Mouse (Mus musculus): ENCODE results near the gene Cspg5.

The Cspg5 gene

DNA sequence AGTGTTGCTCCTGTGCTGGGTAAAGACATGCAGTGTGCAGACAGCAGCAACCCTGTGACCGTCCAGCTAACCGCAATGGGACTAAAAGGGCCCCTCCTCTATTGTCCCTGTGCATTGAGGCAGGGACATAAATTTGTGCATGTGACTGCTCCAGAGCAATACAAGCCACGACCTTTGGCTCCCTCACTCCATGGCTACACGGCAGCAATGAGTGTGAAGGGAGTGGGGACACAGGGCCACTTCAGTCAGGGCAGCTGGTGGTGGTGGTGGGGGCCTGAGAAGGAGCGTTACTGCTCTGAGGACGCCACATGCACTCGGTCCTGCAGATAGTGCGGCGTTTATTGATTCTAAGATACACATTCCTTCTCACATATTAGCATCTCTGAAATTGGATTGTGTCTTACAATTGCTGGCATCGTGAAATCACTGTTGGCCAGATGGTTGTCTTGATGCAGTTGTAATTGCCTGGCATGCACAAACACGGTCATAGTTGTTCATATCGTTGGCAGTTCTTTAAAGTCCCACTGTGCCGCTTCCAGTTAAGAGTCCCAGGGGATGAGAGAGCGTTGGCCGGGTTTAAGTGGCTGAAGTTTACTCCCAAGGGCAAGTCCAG is 11.9 kb downstream of the Cspg5 start:
- no peak for DNase-seq (ENCODE audit: low read depth, low spot score)

DNA sequence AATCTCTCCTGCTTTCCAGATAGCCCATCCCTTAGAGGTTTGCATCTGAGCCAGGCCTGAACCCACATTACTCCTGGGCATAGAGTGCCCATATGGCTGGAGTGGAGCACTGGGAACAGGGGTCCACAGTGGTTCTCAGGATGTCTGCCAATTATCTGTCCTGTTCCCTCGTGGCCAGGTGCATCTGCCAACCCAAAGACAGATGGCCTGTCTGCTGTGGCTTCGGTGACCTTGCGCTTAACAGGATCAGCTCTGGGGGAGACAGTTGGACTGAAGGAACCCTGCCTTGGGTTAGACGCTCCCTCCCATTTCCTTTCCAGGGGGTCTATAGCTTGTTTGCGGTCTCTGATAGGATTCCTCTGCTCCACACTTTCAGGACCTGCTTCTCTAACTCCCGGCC is 15.1 kb downstream of the Cspg5 start:
- no peak for DNase-seq (ENCODE audit: low read depth, low spot score)

DNA sequence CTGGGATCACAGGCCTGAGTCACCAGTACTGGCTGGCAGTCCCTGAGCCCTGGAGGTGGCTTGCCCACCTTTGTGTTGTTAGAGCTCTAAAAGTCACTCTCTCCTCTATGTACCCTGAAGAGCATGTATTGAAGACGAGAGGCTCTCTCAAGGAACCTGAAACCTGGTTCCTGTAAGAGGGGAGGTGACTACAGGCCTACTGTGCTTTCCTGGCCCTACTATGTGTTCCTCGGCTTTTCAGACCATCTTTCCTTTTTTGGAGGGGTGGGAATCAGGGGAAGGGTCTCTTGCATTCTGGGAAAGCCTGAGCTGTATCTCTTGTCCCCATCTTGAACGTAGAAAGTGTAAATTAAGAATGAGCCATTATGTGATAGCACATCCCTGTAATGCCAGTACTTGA is 15.5 kb downstream of the Cspg5 start:
- DNase-seq (ENCODE audit: low read depth, low spot score), result no peak

DNA sequence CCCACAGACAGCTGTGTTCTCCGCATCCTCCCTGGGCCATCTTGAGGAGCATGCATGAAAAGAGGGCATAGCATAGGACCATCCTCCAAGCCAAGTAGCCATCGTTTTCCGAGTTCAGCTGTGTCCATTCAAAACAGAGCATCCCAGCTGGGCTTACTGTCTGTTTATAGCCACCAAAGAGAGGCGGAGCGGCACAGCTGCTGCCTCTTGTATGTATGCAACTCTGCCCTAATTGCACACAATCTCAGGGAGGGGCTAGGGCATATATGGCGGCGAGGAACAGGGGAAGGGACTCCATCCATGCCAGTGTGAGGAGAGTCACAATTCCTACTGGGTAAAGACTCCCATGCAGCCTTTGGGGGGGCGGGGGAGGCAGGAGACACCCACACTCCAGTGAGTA is 19.6 kb downstream of the Cspg5 start:
- DNase-seq (ENCODE audit: low read depth, low spot score), result no peak

DNA sequence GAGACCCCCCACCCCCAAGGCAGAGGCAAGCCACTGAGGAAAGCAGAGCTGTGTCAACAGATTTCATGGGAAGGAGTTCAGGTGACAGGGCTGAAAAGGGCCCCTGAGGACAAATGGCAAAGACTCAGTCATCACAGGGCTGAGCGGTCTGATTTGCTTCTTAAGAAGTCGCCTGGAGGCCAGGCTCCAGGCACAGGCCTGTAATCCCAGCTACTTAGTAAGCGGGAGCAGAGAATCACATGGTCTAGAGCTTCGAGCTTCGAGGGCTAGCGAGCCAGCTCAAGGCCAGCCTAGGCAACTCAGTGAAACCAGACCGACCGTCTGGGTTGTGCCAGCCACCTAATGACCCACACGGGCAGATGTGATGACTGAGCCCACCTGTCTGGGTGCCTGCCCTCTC is 21.4 kb downstream of the Cspg5 start:
- DNase-seq (ENCODE audit: low read depth, low spot score), result no peak

DNA sequence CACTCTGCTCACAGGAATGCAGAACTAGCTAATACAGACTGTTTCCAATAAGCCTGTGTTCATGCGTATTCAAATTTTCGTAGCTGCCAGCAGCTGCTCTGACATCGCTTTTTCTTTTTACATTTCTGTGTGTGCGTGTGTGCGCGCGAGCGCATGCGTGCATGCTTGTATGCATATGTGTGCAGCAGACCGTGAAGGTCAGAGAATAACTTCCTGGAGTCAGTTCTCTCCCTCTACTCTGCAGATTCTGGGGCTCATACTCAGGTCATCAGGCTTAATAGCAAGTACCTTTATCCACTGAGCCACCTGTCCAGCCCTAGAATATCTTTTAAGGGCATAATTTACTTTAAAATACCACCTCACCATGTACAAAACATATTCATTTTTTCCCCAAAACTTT is 24.8 kb downstream of the Cspg5 start:
- no peak for DNase-seq (ENCODE audit: low read depth, low spot score)

DNA sequence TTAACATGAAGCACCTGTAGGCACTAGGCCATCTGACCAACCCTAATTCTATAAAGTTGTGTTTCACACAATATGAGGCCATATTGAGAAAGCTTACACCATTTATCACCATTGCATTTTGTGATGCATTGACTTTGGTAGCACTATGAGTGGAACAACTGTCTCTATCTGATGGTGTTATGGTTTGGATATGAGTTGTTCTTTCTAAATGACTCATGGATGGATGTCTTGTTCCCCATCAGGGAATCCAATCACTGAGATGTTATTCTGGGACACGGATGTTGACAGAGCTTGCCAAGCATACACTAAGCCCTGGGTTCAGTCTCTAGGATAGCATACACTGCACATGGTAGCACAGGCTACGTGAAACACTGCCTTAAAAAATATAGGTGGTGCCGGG is 28.7 kb downstream of the Cspg5 start:
- DNase-seq (ENCODE audit: low read depth, low spot score), result no peak

DNA sequence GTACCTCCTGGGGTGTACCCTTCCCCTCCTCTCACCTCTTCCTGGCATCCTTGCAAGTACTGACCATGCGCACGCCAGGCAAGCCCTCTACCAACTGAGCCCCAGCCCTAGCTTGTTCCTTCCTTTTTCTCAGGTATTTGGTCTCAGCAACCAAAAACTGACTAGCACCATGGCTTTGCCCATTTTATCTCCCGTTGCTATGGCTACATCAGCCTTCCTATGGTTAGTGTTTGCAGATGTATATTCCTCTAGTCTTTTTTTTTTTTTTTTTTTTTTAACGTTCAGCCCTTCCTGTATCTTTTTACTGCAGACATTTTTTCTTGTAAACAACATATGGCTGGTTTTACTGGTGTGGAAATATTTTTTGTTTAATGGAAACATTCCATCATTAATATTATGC is 29.9 kb downstream of the Cspg5 start:
- no peak for DNase-seq (ENCODE audit: low read depth, low spot score)

DNA sequence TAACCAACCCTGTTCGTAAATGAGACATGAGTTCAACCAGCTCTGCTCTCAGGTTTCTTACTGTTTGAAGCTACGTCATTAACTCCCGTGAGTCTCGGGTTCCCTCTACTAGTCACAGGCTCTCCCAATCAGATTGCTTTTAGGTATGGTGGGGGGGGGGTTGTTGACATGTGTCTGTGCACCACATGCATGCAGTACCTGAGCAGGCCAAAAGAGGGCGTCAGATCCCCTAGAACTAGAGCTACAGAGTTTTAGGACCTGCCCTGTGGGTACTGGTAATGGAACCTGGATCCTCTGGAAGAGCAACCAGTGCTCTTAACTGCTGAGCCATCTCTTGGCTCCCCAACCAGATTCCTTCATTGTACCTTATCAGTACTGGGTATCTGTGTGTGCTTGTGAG is 32.3 kb downstream of the Cspg5 start:
- peak; percentile 88 for DNase-seq (ENCODE audit: low read depth, low spot score)

DNA sequence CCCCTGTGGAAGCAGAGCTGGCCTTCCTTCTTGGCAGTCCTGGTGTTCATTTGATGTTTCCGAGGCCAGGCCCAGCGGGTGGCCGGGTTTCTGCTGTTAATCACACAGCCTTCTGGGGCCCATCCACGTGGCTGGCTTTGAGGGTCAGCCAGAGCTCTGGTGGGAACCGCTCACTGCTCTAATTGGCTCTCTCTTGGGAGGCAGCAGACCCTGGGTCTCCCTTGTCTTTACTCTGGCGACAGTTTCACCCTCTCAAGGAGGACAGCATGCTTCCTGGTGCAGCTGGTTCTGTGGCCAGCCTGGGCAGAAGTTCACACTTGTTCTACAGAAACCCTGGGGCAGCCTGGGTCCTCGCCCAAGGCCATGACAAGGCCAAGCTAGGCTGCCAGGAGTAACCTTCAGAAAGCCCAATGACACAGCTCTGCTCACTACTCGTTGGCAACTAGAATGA is 33.9 kb downstream of the Cspg5 start:
- no peak for DNase-seq (ENCODE audit: low read depth, low spot score)

DNA sequence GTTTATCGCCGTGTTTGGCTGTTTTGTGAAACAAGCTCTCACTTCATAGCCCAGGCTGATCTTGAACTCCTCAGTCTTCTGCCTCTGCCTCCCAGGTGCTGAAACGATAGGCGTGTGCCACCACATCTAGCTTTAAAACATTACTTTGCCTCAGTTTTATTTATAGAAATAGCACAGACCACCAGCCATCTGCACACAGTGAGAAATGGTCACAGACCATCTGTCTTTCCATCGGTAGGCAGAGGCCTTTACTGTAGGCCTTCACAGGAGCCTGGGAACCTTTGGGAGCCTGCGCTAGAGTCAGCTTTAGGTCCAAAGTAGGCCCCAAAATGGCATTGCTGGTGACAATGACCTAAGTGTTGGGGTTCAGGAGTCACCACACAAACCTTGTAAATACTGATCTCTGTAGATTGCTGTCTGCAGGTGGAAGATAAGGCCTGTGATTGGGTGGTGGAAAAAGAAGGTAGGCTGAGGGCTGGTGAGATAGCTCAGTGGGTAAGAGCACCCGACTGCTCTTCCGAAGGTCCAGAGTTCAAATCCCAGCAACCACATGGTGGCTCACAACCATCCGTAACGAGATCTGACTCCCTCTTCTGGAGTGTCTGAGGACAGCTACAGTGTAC is 40.6 kb downstream of the Cspg5 start:
- no peak for DNase-seq (ENCODE audit: low read depth, low spot score)

DNA sequence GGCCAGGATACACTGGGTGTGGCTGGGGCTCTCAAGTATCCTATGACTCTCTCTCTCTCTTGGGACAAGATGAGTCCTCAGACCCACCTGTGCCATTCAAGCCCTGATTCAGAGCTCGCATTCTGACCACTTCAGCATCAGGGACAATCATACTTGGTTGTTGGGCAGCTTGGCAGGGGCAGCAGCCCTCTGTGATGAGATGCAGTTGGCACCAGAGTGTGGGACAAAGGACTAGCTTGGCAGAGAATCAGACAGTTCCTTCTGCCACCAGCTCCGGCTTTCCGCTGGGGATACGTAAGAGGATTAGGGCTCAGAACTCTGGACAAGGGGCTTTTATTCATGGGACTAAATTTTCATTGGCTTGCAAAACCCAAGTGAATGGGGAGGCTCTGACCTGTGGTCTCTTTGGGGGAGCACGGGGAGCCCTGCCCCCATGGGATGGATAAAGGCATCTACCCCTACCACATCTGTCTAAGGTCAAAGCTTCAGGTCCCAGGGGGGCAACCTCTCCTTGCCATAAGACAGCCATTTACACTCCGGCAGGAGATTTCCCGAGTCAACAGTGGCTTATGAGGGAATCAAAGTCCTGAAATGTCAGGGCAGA is 43.8 kb downstream of the Cspg5 start:
- DNase-seq (ENCODE audit: low read depth, low spot score), result no peak

DNA sequence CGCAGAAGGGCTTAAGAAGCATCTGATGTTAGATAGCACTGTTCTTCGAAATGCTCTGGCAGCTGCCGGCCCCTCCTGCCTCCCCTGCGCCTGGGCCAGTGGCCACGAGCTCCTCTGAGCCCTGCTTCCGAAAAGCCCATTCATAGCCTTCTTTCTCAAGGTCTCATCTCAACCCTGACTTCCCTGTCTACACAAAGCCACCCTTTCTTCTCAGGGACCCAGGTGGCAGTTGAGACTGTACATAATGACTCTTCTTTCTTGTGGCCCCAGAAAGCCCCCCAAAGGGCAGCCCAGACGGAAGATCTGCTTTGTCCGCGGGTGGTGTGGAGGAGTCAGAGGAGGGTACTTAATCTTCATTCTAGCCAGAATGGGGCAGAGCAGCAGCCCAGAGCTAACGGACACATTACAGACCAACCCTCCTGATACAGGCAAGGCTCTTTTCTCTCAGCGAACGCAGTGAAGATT is 49.7 kb downstream of the Cspg5 start:
- no peak for DNase-seq (ENCODE audit: low read depth, low spot score)

DNA sequence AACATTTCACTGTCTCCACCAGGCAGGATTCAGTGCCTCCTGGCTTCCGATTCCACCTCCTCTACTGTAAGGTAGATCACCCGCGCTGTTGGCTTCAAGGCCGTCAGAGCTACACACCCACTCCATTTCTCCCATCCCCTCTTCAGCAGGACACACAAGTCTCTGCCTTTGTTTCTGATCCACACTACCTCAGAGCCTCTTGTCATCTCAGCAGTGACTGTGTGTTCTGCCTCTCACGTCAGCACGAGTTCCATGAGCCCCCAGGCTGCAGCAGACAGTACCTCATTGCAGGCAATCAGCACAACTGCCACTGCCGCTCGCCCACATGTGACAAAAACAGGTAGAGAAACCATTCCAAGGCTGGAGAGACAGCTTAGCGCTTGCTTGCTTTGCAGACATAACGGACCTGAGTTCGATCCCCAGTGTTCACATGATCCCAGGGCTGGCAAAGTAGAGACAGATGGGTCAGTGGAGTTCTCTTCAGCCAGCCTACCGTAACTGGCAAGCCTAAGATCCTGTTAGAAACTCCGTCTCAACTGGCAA is 50.4 kb downstream of the Cspg5 start:
- no peak for DNase-seq (ENCODE audit: low read depth, low spot score)

DNA sequence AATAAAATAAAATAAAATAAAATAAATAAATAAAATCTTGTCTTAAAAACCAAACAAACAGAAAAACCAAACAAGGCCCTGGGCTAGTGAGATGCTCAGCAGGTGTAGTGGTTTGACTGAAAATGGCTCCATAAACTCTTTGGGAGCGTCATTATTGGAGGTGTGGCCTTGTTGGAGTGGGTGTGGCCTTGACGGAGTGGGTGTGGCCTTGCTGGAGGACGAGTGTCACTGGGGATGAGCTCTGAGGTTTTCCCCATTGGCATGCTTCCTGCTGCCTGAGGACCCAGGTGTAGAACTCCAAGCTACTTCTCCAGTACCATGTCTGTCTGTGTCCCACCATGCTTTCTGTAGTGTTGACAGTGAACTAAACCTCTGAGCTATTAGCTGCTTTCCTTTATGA is 51.2 kb downstream of the Cspg5 start:
- peak; percentile 61 for DNase-seq (ENCODE audit: low read depth, low spot score)

DNA sequence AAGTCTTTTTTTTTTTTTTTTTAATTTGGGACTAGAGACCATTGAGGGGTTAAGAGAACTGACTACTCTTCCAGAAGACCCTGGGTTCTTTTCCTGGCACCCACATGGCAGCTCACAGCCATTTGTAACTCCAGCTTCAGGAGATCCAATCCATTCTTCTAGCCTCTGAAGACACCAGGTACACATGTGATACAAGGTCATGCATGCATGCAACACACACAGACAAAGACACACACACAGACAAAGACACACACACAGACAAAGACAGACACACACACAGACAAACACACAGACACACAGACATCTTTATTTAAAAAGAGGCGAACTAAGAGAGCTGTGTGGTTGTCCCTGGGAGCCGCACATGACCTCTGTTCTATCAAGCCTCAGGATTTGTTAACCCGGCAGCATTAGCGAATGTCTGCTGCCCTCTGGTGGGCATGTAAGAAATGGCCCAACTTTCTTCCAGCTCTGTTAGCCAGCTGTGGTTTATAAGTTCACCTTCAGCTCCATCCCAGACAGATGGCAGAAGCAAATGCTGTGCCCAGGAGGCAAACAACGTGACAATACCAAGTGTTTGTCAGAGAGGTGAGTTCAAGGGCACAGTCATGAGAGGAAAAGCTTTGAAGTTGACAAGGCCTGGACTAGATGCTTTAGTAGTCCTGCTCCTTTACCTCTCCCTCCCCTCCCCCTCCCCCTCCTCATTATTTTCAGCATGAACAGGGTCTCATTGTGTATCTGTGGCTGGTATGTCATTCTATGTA is 53.5 kb downstream of the Cspg5 start:
- DNase-seq (ENCODE audit: low read depth, low spot score), result peak; percentile 90

DNA sequence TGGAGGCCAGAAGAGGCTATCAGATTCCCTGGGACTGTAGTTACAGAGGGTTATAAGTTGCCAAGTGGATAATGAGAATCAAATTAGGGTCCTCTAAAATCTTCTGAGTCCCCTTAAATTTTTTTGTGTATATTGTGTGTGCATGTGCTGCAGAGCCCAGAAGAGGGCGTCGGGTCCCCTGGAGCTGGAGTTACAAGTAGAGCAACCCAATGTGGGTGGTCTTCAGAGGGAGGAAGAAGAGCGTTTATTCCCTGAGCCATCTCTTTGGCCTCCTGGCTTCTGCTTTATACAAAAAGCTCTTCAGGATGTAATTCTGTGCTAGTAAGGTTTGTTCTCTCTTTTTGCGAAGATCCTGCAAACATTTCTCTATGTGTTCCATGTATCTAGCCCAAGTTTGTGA is 60.9 kb downstream of the Cspg5 start:
- DNase-seq (ENCODE audit: low read depth, low spot score), result peak; percentile 86

DNA sequence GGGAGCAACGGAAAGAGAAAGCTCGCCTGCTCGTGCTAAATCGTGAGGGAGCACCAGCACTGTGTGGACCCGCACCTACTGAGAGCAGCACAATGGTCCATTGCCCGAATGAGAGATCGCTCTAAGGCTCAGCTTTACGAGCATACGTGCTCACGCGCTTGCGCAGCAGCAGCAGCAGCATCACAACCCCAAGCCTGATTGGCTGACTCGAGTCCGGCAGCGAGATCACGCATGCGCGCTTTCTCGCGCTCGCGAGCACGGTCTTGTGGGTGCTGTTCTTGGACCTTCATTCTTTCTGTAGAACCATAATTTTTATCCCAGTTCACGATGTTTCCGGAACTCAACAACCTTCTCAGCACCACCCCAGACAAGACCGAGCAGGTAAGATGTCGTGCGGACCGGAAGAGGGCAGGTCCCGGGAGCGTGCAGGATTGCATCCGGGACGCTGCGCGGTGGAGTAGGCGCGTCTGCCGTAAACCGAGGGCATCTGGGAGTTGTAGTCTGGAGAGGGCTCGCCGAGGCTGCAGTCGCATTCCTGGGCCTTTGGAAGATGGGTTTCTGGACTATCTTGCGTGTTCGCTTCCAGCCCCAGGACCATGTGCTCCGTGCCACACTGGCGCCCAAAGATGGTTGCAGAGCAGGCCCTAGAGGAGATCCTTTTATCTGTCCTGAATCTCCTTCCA is 61.5 kb downstream of the Cspg5 start, which contains the start of gene Elp6:
Gene Elp6 (plus strand): TSS at position 205 of the 683 bp plus-strand sequence.
- DNase-seq (ENCODE audit: low read depth, low spot score), result peak; percentile 97

DNA sequence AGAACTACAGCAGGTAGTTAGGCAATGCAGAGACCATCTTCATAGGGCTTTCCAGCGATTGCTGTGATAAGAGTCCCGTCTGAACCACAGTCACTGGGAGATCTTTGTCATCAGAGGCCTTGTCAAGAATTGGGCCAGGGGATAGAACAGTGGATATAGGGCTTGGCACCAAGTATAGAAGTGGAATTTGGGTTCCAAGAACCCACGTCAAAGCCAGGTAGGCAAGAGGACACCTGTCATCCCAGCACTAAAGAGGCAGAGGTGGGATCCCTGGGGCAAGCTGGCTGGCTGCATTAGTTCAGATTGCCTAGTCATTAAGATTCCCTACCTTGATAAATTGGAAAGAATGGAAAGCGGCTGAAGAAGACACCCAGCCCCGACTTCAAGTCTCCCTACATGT is 62.8 kb downstream of the Cspg5 start:
- no peak for DNase-seq (ENCODE audit: low read depth, low spot score)

Measured in ES-CJ7 (cell line).